Mouse (Mus musculus) retina, postnatal 7 days (tissue): ENCODE results near the gene Csad.
A peak's percentile ranks its signal among the peaks of the same experiment; 100 is the strongest.

ENCODE experiments used
- DNase-seq: peaks from one replicate; pipeline ENCODE4 v3.0.0-alpha.2; 2012; ENCODE audit warnings: low read depth, low spot score

Csad gene

DNA sequence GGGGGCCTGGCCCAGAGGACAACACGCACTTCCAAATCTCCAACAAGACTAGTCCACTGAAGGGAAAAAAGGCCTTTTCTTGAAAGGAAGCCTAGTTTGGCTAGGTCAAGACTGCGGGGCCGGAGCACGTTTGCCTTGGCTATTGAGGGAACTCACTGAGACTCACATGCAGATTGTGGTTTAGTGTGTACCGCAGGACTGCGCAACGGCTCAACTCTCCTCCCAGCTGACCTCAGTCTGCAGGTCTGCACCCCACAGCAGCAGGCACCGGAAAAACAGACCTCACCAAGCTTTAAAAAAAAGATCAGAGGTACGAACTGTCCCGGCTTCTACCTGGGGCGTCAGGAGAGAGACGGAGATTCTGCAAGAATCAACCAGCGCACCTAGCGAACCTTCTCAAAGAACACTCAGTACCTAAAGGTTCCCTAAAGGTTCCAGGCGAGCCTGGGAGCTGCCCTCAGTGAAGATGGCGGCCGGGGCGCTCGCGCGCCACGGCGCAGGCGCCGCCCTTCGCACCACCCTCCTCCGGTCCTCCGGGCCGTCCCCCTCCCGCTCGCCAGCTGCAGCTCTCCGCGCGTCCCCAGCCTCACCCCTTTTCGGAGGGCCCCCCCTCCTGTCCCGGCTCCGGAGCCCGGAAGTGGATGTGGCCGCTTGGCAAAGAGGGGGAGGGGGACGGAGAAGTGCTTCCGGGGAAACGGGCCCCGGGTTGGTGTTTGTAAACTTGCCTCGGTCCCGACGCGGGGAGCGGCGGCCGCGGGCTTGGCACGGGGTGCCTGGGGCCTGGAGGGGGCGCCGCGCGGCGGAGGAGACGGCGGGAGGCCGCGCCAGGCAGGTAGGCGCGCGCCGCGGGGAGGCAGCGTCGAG is 1.3 kb downstream of the Csad start, which contains the start of gene Zfp740:
TSS of gene Zfp740 (plus strand) at position 279 of the 864 bp plus-strand sequence.
- DNase-seq: peak; percentile 92

DNA sequence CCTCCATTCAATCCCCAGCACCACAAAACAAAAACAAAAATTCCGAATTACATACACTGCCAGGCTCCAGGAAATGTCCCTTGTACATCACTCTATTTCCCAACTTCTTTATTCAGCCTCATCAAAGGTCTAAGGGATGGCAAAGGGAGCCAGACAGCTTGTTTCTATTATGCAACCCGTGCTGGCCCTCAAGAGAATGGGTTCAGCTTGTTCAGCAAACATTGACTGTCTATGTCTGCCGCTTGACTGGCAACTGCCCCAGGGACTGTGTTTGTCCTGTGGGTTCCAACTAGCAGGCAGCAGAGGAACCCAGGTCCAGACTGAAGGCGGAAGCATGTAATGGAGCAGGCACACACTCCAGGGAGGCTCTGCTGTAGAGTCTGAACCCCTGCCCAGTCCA is 5.7 kb downstream of the Csad start:
- DNase-seq: no peak

DNA sequence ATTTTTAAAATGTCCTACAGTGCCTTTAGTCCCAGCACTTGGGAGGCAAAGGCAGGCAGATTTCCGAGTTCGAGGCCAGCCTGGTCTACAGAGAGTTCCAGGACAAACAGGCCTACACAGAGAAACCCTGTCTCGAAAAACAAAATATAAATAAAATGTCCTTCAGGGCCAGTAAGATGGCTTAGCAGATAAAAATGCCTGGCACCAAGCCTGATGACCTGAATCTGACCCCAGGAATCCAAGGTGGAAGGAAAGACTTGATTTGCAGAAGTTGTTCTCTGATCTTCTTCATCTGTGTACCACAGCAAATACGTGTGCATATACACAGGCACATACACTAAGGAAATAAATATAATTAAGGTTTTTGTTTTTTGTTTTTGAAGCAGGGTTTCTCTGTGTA is 9.2 kb downstream of the Csad start:
- no peak for DNase-seq

DNA sequence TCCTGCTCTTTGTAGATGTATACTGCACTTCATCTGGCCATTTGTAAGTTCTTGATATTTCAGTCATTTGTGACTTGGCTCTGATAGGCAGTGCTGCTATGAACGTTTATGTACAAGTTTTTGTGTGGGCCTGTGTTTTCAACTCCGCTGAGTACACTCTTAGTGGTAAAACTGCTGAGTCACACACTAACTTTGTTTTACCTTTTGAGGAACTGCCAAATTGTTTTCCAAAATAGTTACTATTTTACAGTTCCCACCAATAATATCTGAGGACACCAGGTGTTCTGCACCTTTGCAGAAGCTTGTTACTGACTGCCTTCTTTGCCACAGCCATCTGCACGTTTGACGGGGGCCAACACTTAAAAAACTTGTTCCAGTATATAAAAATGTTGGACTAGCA is 10.1 kb downstream of the Csad start:
- DNase-seq: no peak

DNA sequence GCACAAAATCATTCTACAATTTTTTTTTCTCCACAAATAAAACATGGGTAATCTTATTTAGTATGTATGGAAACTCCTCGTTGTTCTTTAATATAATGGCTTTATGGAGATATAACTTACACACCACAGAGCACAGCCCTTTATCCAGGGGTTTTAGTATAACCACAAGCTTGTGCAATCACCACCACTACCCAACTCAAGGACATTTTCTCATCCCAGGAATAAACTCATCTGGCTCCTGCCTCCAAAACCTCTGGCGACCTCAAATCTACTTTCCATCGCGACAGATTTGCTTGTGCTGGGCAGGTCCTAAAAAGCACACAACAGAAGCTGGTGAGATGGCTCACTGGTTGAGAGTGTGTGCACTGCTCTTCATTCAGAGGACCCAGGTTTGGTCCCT is 10.9 kb downstream of the Csad start:
- DNase-seq: no peak

DNA sequence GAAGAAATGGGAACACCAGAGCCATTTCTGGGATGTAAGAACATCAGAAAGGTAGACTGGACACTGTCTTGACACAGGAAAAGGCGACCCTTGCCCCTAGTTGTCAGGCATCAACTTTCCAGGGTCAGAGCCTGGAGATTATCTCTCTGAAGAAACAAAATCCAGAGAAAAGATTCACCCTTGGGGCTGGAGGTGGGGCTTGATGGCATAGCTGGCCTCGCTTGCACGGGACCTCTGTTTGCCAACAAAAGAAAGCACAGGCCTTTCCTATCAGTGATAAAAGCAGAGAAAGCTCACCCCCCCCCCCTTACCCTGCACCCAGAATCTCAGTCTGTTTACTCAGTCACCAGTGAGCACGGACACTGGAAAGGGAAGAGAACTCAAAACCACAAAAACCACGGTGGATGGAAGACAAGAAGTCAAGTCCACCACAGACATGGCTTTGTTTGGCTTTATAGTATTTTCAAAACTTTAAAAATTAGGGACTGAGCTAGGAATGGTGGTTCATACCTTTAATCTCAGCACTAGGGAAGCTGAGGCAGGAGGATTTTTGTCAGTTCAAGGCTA is 11.6 kb downstream of the Csad start:
- DNase-seq: no peak

DNA sequence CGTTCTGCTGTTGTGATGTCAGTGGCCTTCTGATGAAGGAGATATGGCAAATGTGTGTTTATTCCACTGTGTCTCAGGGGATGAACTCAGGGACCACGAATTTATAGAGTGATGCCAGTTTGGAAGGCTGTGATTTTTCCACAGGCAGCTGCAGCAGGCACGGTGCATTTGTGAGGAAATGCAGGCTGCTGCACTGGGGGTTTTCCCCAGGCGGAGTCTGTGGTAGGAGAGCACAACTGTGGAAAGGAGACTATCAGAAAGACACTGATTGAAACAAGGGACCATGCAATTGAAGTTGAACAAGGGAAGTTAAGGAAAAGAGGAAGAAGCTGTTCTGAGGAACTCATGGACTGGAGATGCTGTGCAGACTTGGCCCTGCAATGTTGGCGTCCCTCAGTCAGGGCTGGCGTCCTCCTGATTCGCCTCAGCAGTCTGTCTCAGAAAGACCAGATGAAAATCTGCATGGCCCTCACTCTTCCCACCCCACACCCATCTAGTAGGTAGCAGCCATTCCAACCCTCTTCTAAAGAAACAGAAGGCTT is 12.2 kb downstream of the Csad start:
- no peak for DNase-seq

DNA sequence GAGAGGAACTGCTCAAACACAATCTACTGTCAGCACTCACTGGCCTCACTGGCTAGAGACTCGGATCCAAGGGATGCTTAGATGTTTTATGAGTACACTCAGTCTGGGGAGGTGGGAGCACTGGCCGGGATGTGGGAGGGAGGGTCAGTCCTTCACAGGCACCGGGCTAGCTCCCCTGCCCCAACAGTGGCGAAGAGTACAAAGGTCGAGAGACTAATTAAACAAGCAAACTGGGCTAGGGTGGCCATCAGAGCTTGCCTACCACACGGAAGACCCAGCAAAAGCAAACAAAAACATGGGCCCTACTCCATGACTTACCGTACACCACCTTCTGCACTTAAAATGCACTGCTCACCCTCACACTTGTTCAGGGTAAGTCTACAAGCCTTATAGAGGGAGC is 12.8 kb downstream of the Csad start:
- no peak for DNase-seq

DNA sequence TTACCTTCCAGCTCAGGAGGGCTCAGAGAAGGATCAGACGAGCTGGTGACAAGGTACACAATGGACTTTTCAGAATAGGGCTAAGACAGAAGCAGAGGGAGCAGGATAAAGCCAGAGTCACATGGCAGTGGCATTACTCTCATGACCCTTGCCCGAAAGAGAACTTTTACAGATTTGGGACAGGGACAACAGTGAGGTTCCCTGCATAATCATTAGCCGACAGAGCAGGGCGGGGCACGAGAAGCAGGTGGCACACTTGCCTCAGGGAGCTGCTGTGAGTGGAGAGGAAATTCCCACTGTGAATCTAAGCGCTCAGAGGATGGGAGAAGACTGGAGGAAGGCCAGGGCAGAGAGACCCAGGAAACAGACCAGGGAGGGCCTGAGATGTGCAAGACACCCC is 15.6 kb downstream of the Csad start:
- no peak for DNase-seq

DNA sequence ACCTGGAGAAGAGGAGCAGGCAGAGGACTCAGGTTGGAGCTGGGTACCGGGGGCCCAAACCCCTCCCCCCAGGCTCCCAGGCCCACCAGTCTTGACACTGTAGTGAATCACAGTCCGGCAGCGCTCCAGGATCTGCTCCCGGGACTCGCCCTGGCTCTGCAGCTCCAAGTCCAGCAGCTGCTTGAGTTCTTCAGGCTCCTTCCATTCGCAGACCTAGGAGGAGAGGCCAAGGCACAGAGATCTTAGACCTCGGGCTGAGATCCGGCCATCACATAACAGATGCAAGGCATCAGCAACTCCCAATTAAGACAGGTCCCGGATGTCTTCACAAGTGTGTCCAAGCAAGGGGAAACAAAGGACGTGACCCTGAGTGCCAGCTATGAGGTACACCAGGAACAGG is 16.4 kb downstream of the Csad start:
- DNase-seq: no peak

DNA sequence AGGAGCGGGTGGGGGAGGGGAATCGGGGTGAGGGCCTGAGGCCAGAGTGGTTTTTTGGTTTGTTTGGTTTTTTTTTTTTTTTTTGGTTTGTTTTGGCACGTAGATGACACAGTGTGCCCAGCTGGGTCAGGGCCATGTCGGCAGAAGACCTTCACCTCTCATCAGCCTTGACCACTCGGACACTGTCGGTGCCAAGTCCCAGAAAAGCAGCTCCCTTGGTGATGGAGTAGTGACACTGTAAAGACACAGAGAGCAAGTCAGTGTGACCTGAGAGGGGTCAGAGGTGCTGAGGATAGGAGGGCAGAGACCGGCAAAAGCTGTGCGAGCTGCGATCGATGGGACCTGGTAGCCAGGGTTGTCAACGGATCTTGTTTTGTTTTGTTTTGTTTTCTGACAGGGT is 18.3 kb downstream of the Csad start:
- no peak for DNase-seq

DNA sequence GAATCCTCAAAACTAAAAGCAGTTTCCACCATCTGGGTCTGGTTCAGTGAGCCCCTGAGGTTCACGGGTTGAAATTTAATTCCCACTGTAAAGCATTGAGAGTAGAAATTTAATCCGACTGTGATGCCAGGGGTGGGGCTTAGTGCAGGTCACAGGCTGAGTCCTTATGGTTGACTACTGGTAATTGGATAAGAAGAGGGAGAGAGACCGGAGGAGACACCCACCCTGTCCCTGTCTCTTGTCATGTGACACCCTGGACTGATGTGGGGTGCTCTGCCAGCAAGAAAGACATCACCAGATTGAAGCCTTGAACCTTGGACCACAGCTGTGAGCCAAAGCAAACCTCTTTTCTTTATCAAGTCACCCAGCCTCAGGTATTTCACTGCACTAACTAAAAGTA is 21.4 kb downstream of the Csad start:
- DNase-seq: no peak

DNA sequence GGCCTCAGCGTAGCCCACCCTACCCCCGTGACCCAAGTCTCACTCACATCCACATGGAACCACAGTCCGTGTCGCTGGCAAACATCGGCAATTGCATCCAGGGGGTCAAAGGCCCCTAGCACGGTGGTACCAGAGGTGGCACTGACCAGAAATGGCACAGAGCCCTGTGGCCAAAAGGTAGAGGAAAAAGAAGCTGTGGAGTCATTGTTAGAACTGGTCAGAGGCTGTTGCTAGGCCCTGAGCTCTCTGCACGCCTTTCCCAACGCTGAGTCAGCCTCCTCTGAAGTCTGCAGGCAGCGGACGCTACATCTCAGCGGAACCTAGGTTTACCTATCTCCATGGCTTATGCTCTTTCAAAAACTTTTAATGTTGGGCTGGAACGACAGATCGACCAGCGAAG is 24.6 kb downstream of the Csad start:
- no peak for DNase-seq

DNA sequence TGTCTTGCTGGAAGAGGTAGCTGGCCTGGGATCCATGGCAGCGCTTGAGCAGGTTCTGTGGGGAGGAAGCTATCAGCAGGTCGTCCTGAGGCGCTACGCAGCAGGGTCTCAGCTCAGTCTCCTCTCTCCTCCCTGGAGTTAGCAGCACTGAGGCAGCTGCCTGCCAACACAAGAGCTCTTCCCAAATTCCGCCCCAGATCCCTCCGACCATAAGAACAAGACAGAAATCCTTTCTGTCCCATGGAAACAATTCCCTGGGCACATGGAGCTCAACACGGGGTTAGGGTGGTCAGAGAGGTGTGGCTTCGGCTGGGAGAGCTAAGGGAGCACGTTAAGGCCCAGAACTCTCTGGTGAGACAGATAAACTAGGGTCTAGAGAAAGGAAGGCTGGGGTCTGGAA is 25.4 kb downstream of the Csad start:
- DNase-seq: no peak

DNA sequence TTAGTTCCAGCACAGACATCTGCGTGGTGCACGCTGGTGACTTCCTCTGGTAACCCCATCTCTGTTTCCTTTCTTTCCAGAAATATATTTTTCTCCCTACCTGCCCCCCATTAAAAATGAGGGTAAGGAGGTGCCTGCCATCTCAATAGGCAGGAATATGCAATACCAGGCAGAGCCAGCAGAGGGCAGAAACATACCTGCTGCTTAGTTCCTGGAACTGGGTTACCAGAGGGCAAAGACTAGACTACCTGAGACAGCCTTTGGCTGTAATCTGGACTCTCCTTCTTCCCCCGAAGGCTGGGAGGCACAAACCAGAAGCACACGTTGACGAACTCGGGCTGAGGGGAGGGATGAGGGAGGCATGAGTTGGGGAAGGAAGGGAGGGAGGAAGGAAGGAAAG is 26.2 kb downstream of the Csad start:
- peak; percentile 62 for DNase-seq

DNA sequence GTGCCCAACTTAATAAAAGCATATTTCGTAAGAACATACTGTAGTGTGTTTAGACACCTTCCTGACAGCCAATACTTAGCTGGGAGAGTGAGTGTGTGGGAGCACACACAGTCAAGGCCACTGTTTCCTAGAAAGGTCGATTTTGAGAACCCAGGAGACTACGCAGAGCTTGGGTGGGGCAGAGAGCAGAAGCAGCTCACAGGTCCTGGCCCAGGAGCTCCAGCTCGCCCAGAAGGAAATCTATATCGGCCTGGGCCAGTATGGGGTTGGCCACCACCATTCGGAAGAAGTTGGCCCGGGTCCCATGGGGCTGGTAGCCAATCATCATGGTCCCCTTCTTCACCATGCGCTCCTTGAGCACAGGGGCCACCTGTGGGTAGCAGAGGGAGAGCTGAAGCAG is 27.1 kb downstream of the Csad start:
- DNase-seq: no peak

DNA sequence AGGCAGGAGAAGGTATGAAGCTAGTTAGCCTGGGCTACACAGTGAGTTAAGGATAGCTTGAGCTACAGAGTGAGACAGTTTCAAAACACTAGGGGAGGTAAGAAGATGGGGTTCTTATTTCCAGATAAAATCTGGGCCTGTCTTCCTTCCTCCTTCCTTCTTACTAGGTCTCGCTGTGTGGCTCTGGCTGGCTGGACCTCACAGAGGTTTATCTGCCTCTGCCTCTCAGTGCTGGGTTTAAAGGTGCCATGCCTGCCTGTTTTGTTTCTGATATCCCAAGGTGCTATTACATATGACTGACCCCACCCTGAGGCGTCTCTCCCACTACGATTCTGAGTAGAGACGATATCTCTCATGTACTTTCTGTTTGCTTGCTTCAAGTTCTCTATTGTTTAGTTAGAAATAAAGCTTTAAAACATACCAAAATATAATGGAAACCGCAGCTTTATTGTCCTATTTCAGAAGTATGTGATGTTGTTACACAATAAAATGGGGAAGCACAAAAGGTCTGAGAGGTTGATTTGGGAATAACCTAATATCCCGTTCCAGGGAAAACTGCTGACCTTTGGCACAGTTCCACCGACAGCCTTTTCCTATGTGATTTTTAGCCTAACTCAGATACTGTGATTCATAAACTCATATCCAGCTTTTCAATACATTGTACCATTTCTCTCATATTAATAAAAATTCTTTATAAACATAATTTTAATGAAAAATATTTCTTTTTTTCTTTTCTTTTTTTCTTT is 27.8 kb downstream of the Csad start:
- no peak for DNase-seq

DNA sequence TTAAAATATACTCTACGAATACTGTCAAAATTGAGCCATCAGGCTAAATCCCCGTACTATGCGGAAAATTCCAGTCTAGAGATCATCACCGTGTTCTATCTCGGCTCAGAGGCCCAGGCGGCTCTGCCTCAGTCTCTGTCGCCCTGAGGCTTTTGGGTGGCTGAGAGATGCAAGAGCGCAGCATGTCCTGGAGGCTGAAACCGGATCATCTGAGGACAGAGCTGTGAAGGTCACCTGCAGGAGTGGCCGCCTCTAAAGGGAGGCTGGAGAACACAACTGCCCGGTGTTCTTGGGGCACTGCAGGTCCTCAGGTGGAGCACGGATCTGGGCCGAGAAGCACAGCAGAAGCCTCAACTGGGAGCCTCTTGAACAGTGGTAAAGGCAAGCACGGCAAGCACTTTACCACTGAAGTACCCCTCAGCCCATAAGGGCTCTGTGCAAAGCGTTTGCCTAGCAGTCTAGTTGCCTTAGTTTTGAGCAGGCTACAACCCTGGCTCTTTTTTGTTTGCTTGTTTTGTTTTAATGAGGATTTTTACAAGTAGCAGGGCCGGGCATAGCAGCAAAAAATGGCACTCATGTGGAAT is 28.7 kb downstream of the Csad start:
- DNase-seq: no peak

DNA sequence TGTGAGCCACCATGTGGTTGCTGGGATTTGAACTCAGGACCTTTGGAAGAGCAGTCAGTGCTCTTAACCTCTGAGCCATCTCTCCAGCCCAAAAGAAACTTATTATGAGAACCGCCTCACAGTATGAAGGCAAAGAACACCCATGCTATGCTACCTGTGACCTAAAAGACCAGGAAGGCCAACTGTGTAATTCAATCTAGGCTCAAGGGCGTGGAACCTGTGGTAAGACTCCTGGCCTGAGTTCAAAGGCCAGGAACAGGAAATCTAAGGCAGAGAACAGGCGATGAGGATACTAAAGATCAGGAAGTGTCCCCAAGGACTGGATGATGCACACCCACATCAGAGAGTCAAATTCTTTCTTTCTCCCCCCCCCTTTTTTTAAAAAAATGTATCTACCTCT is 30.9 kb downstream of the Csad start:
- no peak for DNase-seq

DNA sequence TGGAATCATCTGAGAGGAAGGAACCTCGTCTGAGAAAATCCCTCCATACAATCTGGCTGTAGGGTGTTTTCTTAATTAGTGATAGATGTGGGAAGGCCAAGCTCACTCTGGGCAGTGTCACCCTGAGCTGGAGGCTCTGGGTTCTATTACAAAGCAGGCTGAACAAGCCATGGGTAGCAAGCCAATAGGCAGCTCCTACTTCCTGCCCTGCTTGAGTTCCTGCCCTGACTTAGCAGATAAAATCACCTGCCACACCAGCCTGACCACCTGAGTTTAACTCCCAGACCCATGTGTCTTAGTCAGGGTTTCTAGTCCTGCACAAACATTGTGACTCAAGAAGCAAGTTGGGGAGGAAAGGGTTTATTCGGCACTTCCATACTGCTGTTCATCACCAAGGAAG is 35.5 kb downstream of the Csad start:
- no peak for DNase-seq

DNA sequence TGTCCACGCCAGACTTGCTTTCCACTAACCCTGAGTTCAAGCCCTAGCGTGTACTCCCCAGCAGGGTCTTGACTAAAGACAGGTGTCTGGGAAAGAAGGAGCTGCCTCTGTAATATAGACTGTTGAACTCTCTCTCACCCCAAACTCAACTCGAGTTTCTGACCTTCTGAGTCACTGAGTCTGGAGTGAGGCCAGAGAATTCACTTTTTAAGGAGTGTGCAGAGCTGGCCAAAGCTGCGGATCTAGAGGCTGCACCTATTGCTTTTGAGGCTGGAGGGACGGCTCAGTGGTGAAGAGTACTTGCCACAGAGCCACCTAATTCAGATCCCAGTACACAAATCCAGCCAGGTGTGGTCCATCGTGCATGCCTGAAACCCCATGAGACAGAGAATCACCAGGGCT is 36.9 kb downstream of the Csad start:
- no peak for DNase-seq

DNA sequence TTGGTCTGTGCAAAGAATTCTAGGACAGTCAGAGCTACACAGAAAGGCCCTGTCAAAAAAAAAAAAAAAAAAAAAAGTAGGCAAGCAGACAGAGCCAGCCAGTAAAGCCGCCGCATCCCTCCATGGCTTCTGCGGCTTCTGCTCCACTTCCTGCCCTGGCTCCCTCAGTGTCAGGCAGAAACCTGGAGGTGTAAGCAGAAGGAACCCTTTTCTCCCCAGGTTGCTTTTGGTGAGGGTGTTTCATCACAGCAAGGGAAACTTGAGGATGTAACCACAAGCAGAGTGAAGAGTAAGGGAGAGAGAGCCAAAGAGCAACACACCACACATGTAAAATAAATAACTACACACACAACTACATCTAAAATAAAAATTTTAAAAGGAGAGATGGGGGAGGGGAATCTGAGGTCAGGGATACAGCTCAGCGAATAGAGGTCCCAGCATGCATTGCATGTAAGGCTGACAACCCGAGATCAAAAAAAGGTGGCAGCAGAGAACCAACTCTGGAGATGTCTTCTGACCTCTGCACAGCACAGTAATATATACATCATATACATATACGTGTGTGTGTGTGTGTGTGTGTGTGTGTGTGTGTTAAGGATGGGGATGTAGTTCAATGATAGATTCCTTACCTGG is 38.9 kb downstream of the Csad start:
- DNase-seq: no peak
